Mouse (Mus musculus) forebrain, postnatal 0 days (tissue): ENCODE measurements around the gene Ciao2a. TPM values are rescaled to one million over a fixed set of nuclear protein-coding genes. Genes with fewer than 3 reads are reported as not detected.

ENCODE experiments used
- ATAC-seq: fragments of 200-750 bp; cut with Nextera tagmentation; 2 replicates; pipeline ENCODE4 v1.8.0; 2017; ENCODE audit warnings: mild to moderate bottlenecking, moderate library complexity
- DNase-seq: peaks from one replicate; pipeline ENCODE4 v3.0.0-alpha.2; 2015
- H3K27ac ChIP-seq: fragments of 300-500 bp; sonication (generic); 2 replicates; pipeline ENCODE4 v1.5.1; 2014; ENCODE audit warnings: low read depth, mild to moderate bottlenecking, antibody characterized with exemption, low read length, moderate library complexity, mixed read lengths
- H3K27me3 ChIP-seq: fragments of 300-500 bp; sonication (generic); 2 replicates; pipeline ENCODE4 v1.6.1; 2014; ENCODE audit warnings: mild to moderate bottlenecking, low read length, mixed read lengths; ENCODE audit not compliant: insufficient read depth
- H3K36me3 ChIP-seq: fragments of 300-500 bp; sonication (generic); 2 replicates; pipeline ENCODE4 v1.6.1; 2014; ENCODE audit warnings: mild to moderate bottlenecking, moderate library complexity; ENCODE audit not compliant: insufficient read depth
- H3K4me1 ChIP-seq: fragments of 300-500 bp; sonication (generic); 2 replicates; pipeline ENCODE4 v1.6.1; 2014; ENCODE audit warnings: antibody characterized with exemption; ENCODE audit not compliant: insufficient read depth
- H3K4me2 ChIP-seq: fragments of 300-500 bp; sonication (generic); 2 replicates; pipeline ENCODE4 v1.6.1; 2014; ENCODE audit warnings: low read depth, mild to moderate bottlenecking, moderate library complexity
- H3K4me3 ChIP-seq: fragments of 300-500 bp; sonication (generic); 2 replicates; pipeline ENCODE4 v1.5.1; 2014; ENCODE audit warnings: low read depth, low read length, mixed read lengths
- H3K9ac ChIP-seq: fragments of 300-500 bp; sonication (generic); 2 replicates; pipeline ENCODE4 v1.6.1; 2014; ENCODE audit warnings: mild to moderate bottlenecking
- H3K9me3 ChIP-seq: fragments of 300-500 bp; sonication (generic); 2 replicates; pipeline ENCODE4 v1.6.1; 2016; ENCODE audit warnings: low read length
- CTCF ChIP-seq: sonication (generic); IDR thresholded peaks from 2 replicates; pipeline ENCODE4 v1.5.1; 2016; ENCODE audit warnings: antibody characterized with exemption, control low read depth, low read depth
- WGBS: fragments of 180-500 bp; shearing (Covaris S2); extraction: QIAGEN DNeasy Blood & Tissue Kit; methylation state at CpG from one replicate; pipeline ENCODE4 v1.1.7; 2014; 5-methylcytosine and 5-hydroxymethylcytosine counted together
- polyA plus RNA-seq: library from polyadenylated mRNA; unstranded; fragments of >200 nt; fragmentation: Nextera tagmentation; extraction: Ambion mirVana; gene quantifications from 2 replicates; pipeline ENCODE4 v1.2.1, GENCODE M21; 2015
- total RNA-seq: library from RNA; depleted of rRNA; stranded (reverse); fragments of >200 nt; gene quantifications from 2 replicates; pipeline ENCODE4 v1.2.3, GENCODE M21; 2014

The Ciao2a gene
- total and polyA plus RNA-seq, 2 experiments from 2014 or later = 33.0 to 67.7 TPM

DNA sequence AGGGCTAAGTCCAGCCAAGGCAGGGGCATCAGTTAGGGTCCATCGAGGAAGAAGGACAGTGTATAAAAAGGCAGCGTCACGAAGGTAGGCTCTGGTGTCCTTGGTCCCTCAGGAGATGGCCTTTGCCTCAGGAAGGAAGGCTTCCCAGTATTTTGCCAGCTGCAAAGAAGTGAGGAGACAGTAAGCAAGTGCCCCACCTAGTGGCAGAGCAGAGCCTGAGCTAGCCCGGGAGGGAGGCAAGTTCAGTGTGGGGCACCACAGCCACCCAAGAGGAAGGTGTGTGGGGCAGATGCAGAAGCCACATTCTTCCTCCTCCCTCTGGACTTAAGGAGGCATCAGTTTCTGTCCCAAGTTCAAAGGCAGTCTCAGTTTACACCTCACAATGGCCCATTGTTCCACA, 38.0 kb upstream of the Ciao2a start:
- no peaks in the 10 kb centered on the region for H3K9me3 ChIP-seq
- no peaks in the 10 kb centered on the region for H3K4me1 ChIP-seq
- no peak overlapping the region for H3K4me3 ChIP-seq
- no peak for ATAC-seq
- H3K9ac ChIP-seq = no peak overlapping the region
- no peak overlapping the region for H3K4me2 ChIP-seq
- TF ChIP-seq CTCF = peak; percentile 74
- no peak overlapping the region for H3K27ac ChIP-seq
- 55% methylated on average over 4 of the region's 4 CpGs for whole genome bisulfite sequencing
- no peaks in the 10 kb centered on the region for H3K27me3 ChIP-seq
- H3K36me3 ChIP-seq = peaks cover 62% of the 10 kb centered on the region
- no peak for DNase-seq

DNA sequence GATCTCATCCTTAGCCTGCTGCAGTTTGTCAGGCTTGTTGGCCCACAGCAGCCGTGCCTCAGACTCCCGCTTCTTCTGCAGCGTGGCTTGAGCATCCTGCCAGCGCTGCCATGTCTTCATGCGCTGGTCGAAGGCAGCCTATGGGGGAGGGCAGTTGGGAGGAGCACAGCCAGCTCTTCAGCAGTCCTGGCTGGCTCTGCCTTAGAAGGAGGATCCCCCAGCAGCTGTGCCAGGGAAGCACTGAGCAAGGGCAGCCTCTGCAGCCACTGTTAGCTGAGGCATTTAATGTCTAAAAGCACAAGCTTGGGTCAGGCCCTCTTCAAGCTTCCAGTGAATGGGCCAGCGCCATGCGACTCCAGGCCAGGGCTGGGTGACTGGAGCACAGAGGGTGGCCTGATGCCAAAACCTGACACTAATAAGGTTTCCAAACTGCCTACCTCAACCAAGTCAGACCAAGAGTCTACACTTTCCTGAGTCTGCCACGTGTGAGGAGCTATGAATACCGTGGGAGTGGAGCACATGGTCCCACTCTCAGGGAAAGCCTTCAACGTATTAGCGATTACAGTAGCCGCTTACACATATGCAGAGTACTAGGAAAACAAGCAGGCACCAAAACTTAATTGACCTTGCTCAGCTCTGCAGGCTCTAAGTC, 35.7 kb upstream of the Ciao2a start:
- TF ChIP-seq CTCF = no peak
- no peak overlapping the region for H3K4me2 ChIP-seq
- no peak for DNase-seq
- H3K4me3 ChIP-seq = no peak overlapping the region
- H3K9me3 ChIP-seq = no peaks in the 10 kb centered on the region
- WGBS = 82% methylated on average over 13 of the region's 13 CpGs
- H3K27ac ChIP-seq = no peak overlapping the region
- H3K27me3 ChIP-seq = no peaks in the 10 kb centered on the region
- no peaks in the 10 kb centered on the region for H3K4me1 ChIP-seq
- no peak for ATAC-seq
- no peak overlapping the region for H3K9ac ChIP-seq
- H3K36me3 ChIP-seq = peaks cover 80% of the 10 kb centered on the region

DNA sequence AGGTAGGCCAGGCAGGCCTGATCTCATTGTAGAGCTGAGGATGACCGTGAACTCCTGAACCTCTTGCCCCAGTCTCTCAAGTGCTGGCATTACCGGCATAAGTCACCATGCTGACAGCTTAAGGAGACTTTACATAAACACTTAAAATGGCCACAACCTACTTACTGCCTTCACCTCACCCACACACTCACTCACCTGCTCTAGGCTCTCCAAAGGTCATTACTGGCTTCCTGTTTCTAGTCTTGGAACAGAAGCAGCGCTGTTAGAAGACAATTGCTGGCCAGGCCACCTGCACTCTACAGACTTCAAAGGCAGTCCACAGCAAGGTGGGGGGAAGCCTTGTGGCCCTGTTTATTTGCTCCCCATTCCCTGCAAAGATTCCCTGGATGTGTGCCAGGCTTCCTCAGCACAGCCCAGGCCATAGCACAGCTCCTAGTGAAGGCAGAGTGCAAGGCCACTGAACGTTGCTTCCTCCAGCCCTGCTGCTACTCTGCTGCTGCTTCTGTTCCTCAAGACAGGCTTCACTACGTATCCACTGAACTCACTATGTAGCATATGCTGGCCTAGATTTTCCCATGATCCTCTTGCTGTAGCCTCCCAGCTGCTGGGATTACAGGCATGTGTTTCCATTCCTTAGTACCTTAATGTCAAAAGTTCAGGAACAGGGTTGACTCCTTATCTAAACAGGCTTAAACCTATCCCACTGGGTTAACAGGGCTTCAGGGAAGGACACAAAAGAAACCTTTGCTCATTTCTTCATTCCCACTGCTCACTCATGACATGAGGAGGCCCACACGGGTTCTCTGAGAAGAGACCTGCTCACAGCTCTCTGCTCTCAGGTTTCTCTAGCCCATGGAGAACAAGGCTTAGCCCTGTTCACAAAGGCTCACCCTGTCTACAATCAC, 34.8 kb upstream of the Ciao2a start:
- no peak overlapping the region for H3K4me3 ChIP-seq
- 78% methylated on average over 6 of the region's 6 CpGs for WGBS
- 0 out of 2 replicates have a peak overlapping the region, but pooled peaks have one; percentile 4 for H3K27ac ChIP-seq
- DNase-seq = no peak
- no peaks in the 10 kb centered on the region for H3K27me3 ChIP-seq
- H3K9me3 ChIP-seq = no peaks in the 10 kb centered on the region
- H3K4me2 ChIP-seq = no peak overlapping the region
- ATAC-seq = no peak
- TF ChIP-seq CTCF = no peak
- no peaks in the 10 kb centered on the region for H3K4me1 ChIP-seq
- H3K9ac ChIP-seq = no peak overlapping the region
- H3K36me3 ChIP-seq = peaks cover 88% of the 10 kb centered on the region

DNA sequence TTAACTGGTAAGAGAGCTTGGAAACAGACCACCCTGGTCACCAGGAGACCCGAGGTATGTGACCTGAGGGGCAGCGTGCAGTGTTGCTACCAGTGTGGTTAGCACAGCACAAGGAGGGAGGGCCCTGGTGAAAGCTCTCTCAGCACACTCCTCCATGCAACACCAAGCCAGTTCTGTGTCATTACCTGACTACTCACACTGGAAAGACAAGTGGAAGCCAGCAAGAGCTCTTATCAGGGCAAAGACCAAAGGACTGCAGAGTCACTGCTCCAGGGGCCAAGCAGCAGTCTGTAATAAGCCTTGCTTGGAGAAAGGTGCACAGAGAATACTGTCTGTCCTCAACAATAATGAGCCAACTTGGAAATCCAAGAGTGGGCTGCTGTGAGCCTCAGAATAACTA, 33.7 kb upstream of the Ciao2a start:
- Histone ChIP-seq H3K4me2 (no peak overlapping the region), H3K9ac (no peak overlapping the region), H3K27me3 (no peaks in the 10 kb centered on the region), H3K4me1 (no peaks in the 10 kb centered on the region), H3K4me3 (no peak overlapping the region), H3K9me3 (no peaks in the 10 kb centered on the region), H3K36me3 (peaks cover 89% of the 10 kb centered on the region), H3K27ac (no peak overlapping the region)
- DNase-seq = no peak
- 82% methylated on average over 2 of the region's 2 CpGs for WGBS
- no peak for ATAC-seq
- TF ChIP-seq CTCF = no peak

DNA sequence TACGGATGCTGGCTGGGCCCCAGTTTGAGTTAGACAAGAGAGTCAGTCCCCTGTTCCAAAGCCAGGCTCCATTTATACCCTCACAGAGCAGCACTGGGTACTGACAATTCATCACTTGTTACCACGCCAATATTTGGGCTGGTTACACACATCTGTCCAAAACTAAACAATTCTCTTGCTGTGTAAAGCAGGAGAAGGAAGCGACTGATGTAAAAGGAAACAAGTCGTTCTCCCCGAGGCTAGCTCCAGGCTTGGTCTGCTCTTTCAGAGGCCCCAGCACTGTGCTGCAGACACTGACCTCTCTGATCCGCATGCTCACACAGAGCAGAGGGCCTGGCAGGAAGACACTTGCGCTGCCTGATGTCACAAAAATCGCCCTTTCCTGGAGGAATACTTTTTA, 24.8 kb upstream of the Ciao2a start:
- ATAC-seq (peak; percentile 50; the same call in 1 of the 2 replicates), DNase-seq (no peak)
- Histone ChIP-seq H3K4me1 (no peaks in the 10 kb centered on the region), H3K9ac (no peak overlapping the region), H3K4me3 (no peak overlapping the region), H3K4me2 (no peak overlapping the region), H3K9me3 (no peaks in the 10 kb centered on the region), H3K27me3 (no peaks in the 10 kb centered on the region), H3K27ac (no peak overlapping the region), H3K36me3 (peaks cover 72% of the 10 kb centered on the region)
- no peak for TF ChIP-seq CTCF
- WGBS = 76% methylated on average over 8 of the region's 8 CpGs

DNA sequence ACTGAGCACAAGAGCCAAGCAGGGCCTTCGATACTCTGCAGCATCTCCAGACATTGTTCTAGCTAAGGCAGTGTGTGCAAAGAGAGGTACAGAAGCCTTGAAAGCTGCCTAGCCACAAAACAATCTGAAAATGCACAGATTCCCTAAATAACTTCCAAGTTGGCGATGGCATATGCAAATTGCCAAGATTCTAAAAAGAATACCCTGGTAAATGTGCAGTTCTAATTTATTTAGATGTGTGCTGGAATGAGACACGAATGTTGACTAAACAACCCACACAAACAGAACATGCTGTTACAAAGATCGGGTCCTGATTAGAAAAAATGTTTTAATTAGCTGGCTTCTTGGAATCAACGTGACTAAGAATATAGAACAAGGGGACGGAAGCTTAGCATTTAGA, 23.7 kb upstream of the Ciao2a start:
- no peak overlapping the region for H3K4me2 ChIP-seq
- H3K9ac ChIP-seq = no peak overlapping the region
- DNase-seq = no peak
- no peak overlapping the region for H3K27ac ChIP-seq
- H3K4me1 ChIP-seq = no peaks in the 10 kb centered on the region
- no peak for TF ChIP-seq CTCF
- H3K9me3 ChIP-seq = no peaks in the 10 kb centered on the region
- ATAC-seq = no peak
- no peaks in the 10 kb centered on the region for H3K27me3 ChIP-seq
- H3K4me3 ChIP-seq = no peak overlapping the region
- H3K36me3 ChIP-seq = peaks cover 70% of the 10 kb centered on the region
- 58% methylated on average over 6 of the region's 6 CpGs for WGBS

DNA sequence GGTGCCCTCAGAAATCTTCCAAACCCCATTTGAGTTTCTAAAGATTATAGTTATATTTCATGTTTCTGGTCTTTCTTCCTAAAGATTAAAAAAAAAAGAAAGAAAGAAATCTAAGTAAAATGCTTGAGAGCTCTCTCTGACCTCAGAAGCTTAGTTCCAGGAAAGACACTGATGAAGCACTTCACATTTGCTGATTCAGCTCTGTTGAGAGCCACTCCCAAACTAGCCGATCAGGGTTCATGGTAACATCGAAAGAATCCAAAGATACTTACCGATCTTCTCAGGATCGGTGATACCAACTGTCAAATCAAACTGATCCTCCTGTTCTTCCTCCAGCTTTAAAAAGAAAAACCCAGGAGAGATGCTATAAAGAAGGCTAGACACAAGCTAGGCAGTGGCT, 21.8 kb upstream of the Ciao2a start:
- no peaks in the 10 kb centered on the region for H3K9me3 ChIP-seq

More for the DNA sequence above, 21.8 kb upstream of the Ciao2a start:
- 98% methylated on average over 4 of the region's 4 CpGs for WGBS
- H3K36me3 ChIP-seq = peaks cover 62% of the 10 kb centered on the region
- no peaks in the 10 kb centered on the region for H3K27me3 ChIP-seq
- no peak overlapping the region for H3K27ac ChIP-seq
- DNase-seq (no peak), ATAC-seq (no peak)
- H3K4me3 ChIP-seq = no peak overlapping the region
- H3K4me2 ChIP-seq = no peak overlapping the region
- no peak for TF ChIP-seq CTCF
- H3K4me1 ChIP-seq = no peaks in the 10 kb centered on the region
- no peak overlapping the region for H3K9ac ChIP-seq
